Mouse (Mus musculus) heart, postnatal 0 days (tissue): ENCODE data around the gene Olfr714. TPM values are rescaled to one million over a fixed set of nuclear protein-coding genes. Genes with fewer than 3 reads are reported as not detected.
"Not testable (repeated sequence)": the region's sequence is repeated elsewhere in the genome, so short reads cannot be mapped to it uniquely, and the experiment has no call there.

Experiments used
- ATAC-seq: fragments of 200-750 bp; cut with Nextera tagmentation; 2 replicates; pipeline ENCODE4 v1.8.0; 2017; ENCODE audit warnings: low read depth, moderate number of reproducible peaks, moderate library complexity; ENCODE audit not compliant: insufficient read depth
- DNase-seq: peaks from one replicate; pipeline ENCODE4 v3.0.0-alpha.2; 2016; ENCODE audit warnings: low spot score
- H3K27ac ChIP-seq: fragments of 300-500 bp; sonication (generic); 2 replicates; pipeline ENCODE4 v1.5.1; 2014; ENCODE audit warnings: low read depth, mild to moderate bottlenecking
- H3K27me3 ChIP-seq: fragments of 300-500 bp; sonication (generic); 2 replicates; pipeline ENCODE4 v1.6.1; 2014; ENCODE audit warnings: low read length, mixed read lengths; ENCODE audit not compliant: control insufficient read depth, insufficient read depth
- H3K36me3 ChIP-seq: fragments of 300-500 bp; sonication (generic); replicated peaks from 2 replicates; pipeline ENCODE4 v1.6.1; 2014; ENCODE audit warnings: low read length, mixed read lengths; ENCODE audit not compliant: control insufficient read depth, insufficient read depth
- H3K4me1 ChIP-seq: fragments of 300-500 bp; sonication (generic); 2 replicates; pipeline ENCODE4 v1.6.1; 2014; ENCODE audit warnings: antibody characterized with exemption; ENCODE audit not compliant: control insufficient read depth, insufficient read depth
- H3K4me2 ChIP-seq: fragments of 300-500 bp; sonication (generic); 2 replicates; pipeline ENCODE4 v1.6.1; 2014; ENCODE audit warnings: low read depth, mild to moderate bottlenecking, low read length, moderate library complexity
- H3K4me3 ChIP-seq: fragments of 300-500 bp; sonication (generic); 2 replicates; pipeline ENCODE4 v1.5.1; 2014; ENCODE audit warnings: low read depth, low read length
- H3K9ac ChIP-seq: fragments of 300-500 bp; sonication (generic); replicated peaks from 2 replicates; pipeline ENCODE4 v1.6.1; 2014; ENCODE audit warnings: low read depth, low read length, mixed read lengths
- H3K9me3 ChIP-seq: fragments of 300-500 bp; sonication (generic); replicated peaks from 2 replicates; pipeline ENCODE4 v1.6.1; 2016; ENCODE audit warnings: low read length; ENCODE audit not compliant: control insufficient read depth
- CTCF ChIP-seq: IDR thresholded peaks from 2 replicates; pipeline ENCODE4 v1.5.1; 2016; ENCODE audit warnings: antibody characterized with exemption, control low read depth, low read depth
- EP300 ChIP-seq: IDR thresholded peaks from 2 replicates; pipeline ENCODE4 v1.6.1; 2016; ENCODE audit warnings: antibody characterized with exemption, low read depth
- WGBS: fragments of 180-500 bp; shearing (Covaris S2); extraction: QIAGEN DNeasy Blood & Tissue Kit; methylation state at CpG from one replicate; pipeline ENCODE4 v1.1.7; 2014; 5-methylcytosine and 5-hydroxymethylcytosine counted together
- polyA plus RNA-seq: library from polyadenylated mRNA; unstranded; fragments of >200 nt; fragmentation: Nextera tagmentation; extraction: Ambion mirVana; gene quantifications from 2 replicates; pipeline ENCODE4 v1.2.1, GENCODE M21; 2015
- total RNA-seq: library from RNA; depleted of rRNA; stranded (reverse); fragments of >200 nt; gene quantifications from 2 replicates; pipeline ENCODE4 v1.2.3, GENCODE M21; 2014; ENCODE audit warnings: low replicate concordance; rRNA removed

Gene Olfr714
- total and polyA plus RNA-seq, 2 experiments from 2014 or later: not detected

DNA sequence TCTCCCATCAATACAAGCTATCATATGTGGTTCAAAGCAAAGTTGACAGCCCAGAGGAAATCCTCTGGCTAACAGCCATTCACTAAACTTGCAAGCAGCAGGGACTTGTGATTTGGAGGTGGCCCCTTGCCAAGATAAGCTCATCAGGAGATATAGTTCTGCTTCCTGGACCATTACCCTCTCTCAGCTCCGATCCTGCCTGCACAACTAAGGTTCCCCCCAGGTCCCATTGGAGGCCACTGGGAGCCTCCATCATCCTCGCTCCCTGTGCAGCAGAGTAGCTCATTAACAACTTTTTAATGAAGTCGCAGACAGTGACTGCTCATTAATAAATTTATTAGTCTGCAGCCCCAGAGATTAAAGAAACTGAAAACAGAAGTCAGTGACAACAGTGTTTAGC lies 23.2 kb upstream of the Olfr714 start:
- H3K9ac ChIP-seq: no peak overlapping the region
- no peaks in the 10 kb centered on the region for H3K36me3 ChIP-seq
- no peaks in the 10 kb centered on the region for H3K9me3 ChIP-seq
- TF ChIP-seq EP300: no peak
- TF ChIP-seq CTCF: no peak
- no peak overlapping the region for H3K4me3 ChIP-seq
- H3K27me3 ChIP-seq: no peaks in the 10 kb centered on the region
- H3K4me1 ChIP-seq: no peaks in the 10 kb centered on the region
- H3K4me2 ChIP-seq: no peak overlapping the region
- no peak overlapping the region for H3K27ac ChIP-seq
- no peak for ATAC-seq
- no peak for DNase-seq
- 29% methylated on average over 3 of the region's 3 CpGs for WGBS

DNA sequence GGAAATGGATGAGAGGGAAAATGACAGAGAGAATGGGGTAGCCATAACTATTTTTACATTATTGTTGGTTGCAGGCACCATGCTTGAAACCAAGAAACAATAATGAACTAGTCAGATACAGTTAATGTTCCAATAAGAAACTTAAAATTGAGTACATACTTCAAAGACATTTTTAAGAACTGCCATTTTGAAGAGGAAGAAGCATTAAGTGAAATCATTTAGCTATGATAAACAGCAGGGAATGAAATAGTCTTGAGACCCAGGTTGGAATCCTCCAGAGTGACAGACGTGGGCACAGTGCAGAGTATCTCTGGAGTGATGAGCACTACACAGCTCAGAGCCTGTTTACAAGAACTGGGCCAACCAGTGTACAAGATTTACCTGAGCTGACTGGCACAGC lies 22.1 kb downstream of the Olfr714 start, which contains the start of gene Olfr17:
Gene Olfr17, plus strand, starts transcription at position 301 of the 400 bp plus-strand sequence.
- no peaks in the 10 kb centered on the region for H3K36me3 ChIP-seq
- no peak for ATAC-seq

GRCm38 (mm10) chr7:107110269-107110668 lies 39.5 kb downstream of the Olfr714 start, which contains the start of gene Olfr715b:
TSS of gene Olfr715b (minus strand) at chr7:107110369.
- WGBS: 71% methylated on average over 1 of the region's 2 CpGs
- H3K27me3 ChIP-seq, DNase-seq: not testable (repeated sequence)

More for the DNA sequence above, 22.1 kb downstream of the Olfr714 start, which contains the start of gene Olfr17:
- no peak within 1 kb of the TSS for H3K4me3 ChIP-seq
- no peaks in the 10 kb centered on the region for H3K27me3 ChIP-seq
- H3K9ac ChIP-seq: no peak within 1 kb of the TSS
- TF ChIP-seq EP300 (no peak), CTCF (no peak)
- H3K27ac ChIP-seq: no peak within 1 kb of the TSS
- H3K4me2 ChIP-seq: no peak within 1 kb of the TSS
- DNase-seq: no peak
- no peaks in the 10 kb centered on the region for H3K4me1 ChIP-seq
- H3K9me3 ChIP-seq: 0 out of 2 replicates have a peak, but pooled peaks cover 2% of the 10 kb centered on the region
- 8% methylated on average over 1 of the region's 1 CpGs for WGBS

More at GRCm38 (mm10) chr7:107110269-107110668, 39.5 kb downstream of the Olfr714 start, which contains the start of gene Olfr715b:
- not testable (repeated sequence) for H3K9me3 ChIP-seq, H3K4me3 ChIP-seq, H3K9ac ChIP-seq, H3K4me1 ChIP-seq, H3K27ac ChIP-seq, H3K4me2 ChIP-seq, H3K36me3 ChIP-seq, ATAC-seq

Other genes starting within 250 kb of the Olfr714 start
- gene Olfr702, start 237.1 kb upstream of the Olfr714 start, total RNA-seq: not detected in 2 replicates
- gene Olfr702, start 237.1 kb upstream of the Olfr714 start, polyA plus RNA-seq: not detected in 2 replicates
- gene Olfr703, start 227.6 kb upstream of the Olfr714 start, total RNA-seq: not detected in 2 replicates
- gene Olfr703, start 227.6 kb upstream of the Olfr714 start, polyA plus RNA-seq: not detected in 2 replicates
- gene Olfr704, start 207.8 kb upstream of the Olfr714 start, total RNA-seq: not detected in 2 replicates
- gene Olfr704, start 207.8 kb upstream of the Olfr714 start, polyA plus RNA-seq: not detected in 2 replicates
- not detected in 2 replicates for gene Olfr705, start 194.1 kb upstream of the Olfr714 start, total RNA-seq
- not detected in 2 replicates for gene Olfr705, start 194.1 kb upstream of the Olfr714 start, polyA plus RNA-seq
- not detected in 2 replicates for gene Olfr706, start 182.8 kb upstream of the Olfr714 start, total RNA-seq
- not detected in 2 replicates for gene Olfr706, start 182.8 kb upstream of the Olfr714 start, polyA plus RNA-seq
- gene Olfr707, start 169.7 kb upstream of the Olfr714 start, total RNA-seq: not detected in 2 replicates
- gene Olfr707, start 169.7 kb upstream of the Olfr714 start, polyA plus RNA-seq: not detected in 2 replicates
- not detected in 2 replicates for gene Olfr1532-ps1, start 163.0 kb upstream of the Olfr714 start, total RNA-seq
- gene Olfr1532-ps1, start 163.0 kb upstream of the Olfr714 start, polyA plus RNA-seq: not detected in 2 replicates
- gene Olfr709-ps1, start 138.8 kb upstream of the Olfr714 start, total RNA-seq: not detected in 2 replicates
- not detected in 2 replicates for gene Olfr709-ps1, start 138.8 kb upstream of the Olfr714 start, polyA plus RNA-seq
- gene Olfr710, start 122.7 kb upstream of the Olfr714 start, total RNA-seq: not detected in 2 replicates
- not detected in 2 replicates for gene Olfr710, start 122.7 kb upstream of the Olfr714 start, polyA plus RNA-seq
- not detected in 2 replicates for gene Olfr6, start 107.0 kb upstream of the Olfr714 start, total RNA-seq
- gene Olfr6, start 107.0 kb upstream of the Olfr714 start, polyA plus RNA-seq: not detected in 2 replicates
- gene Olfr711, start 95.5 kb upstream of the Olfr714 start, total RNA-seq: not detected in 2 replicates
- gene Olfr711, start 95.5 kb upstream of the Olfr714 start, polyA plus RNA-seq: not detected in 2 replicates
- not detected in 2 replicates for gene Olfr2, start 64.9 kb upstream of the Olfr714 start, total RNA-seq
- gene Olfr2, start 64.9 kb upstream of the Olfr714 start, polyA plus RNA-seq: not detected in 2 replicates
- gene Olfr713, start 39.8 kb upstream of the Olfr714 start, total RNA-seq: not detected in 2 replicates
- not detected in 2 replicates for gene Olfr713, start 39.8 kb upstream of the Olfr714 start, polyA plus RNA-seq
- gene Olfr17, start 22.2 kb downstream of the Olfr714 start, total RNA-seq: not detected in 2 replicates
- gene Olfr17, start 22.2 kb downstream of the Olfr714 start, polyA plus RNA-seq: not detected in 2 replicates
- not detected in 2 replicates for gene Olfr715b, start 39.4 kb downstream of the Olfr714 start, total RNA-seq
- not detected in 2 replicates for gene Olfr715b, start 39.4 kb downstream of the Olfr714 start, polyA plus RNA-seq
- gene Olfr715, start 60.1 kb downstream of the Olfr714 start, total RNA-seq: not detected in 2 replicates
- gene Olfr715, start 60.1 kb downstream of the Olfr714 start, polyA plus RNA-seq: not detected in 2 replicates
- gene Olfr716, start 67.3 kb downstream of the Olfr714 start, total RNA-seq: not detected in 2 replicates
- gene Olfr716, start 67.3 kb downstream of the Olfr714 start, polyA plus RNA-seq: not detected in 2 replicates
- gene Nlrp14, start 96.0 kb downstream of the Olfr714 start, total RNA-seq: not detected in 2 replicates
- not detected in 2 replicates for gene Nlrp14, start 96.0 kb downstream of the Olfr714 start, polyA plus RNA-seq
- not detected in 2 replicates for gene Rbmxl2, start 138.5 kb downstream of the Olfr714 start, total RNA-seq
- gene Rbmxl2, start 138.5 kb downstream of the Olfr714 start, polyA plus RNA-seq: not detected in 2 replicates